Mouse (Mus musculus) embryonic facial prominence, embryonic 13.5 days (tissue): ENCODE results near the gene Pyroxd1. TPM values are rescaled to one million over a fixed set of nuclear protein-coding genes. Genes with fewer than 3 reads are reported as not detected.
"Not testable (repeated sequence)": the region's sequence is repeated elsewhere in the genome, so short reads cannot be mapped to it uniquely, and the experiment has no call there.

Experiments
- ATAC-seq: fragments of 200-750 bp; cut with Nextera tagmentation; 2 replicates; pipeline ENCODE4 v1.8.0; 2017; ENCODE audit warnings: low read depth; ENCODE audit not compliant: insufficient number of reproducible peaks, insufficient read depth, low FRiP score, low TSS enrichment
- H3K27ac ChIP-seq: fragments of 300-500 bp; sonication (generic); 2 replicates; pipeline ENCODE4 v1.5.1; 2015; ENCODE audit warnings: moderate library complexity, mild to moderate bottlenecking, inconsistent platforms
- H3K27me3 ChIP-seq: fragments of 300-500 bp; sonication (generic); 2 replicates; pipeline ENCODE4 v1.6.1; 2015; ENCODE audit warnings: mild to moderate bottlenecking, inconsistent platforms
- H3K36me3 ChIP-seq: fragments of 300-500 bp; sonication (generic); 2 replicates; pipeline ENCODE4 v1.6.1; 2015; ENCODE audit warnings: mild to moderate bottlenecking, inconsistent platforms
- H3K4me1 ChIP-seq: fragments of 300-500 bp; sonication (generic); 2 replicates; pipeline ENCODE4 v1.6.1; 2015; ENCODE audit warnings: inconsistent platforms
- H3K4me2 ChIP-seq: fragments of 300-500 bp; sonication (generic); 2 replicates; pipeline ENCODE4 v1.6.1; 2015; ENCODE audit warnings: moderate library complexity, mild to moderate bottlenecking, inconsistent platforms
- H3K4me3 ChIP-seq: fragments of 300-500 bp; sonication (generic); 2 replicates; pipeline ENCODE4 v1.5.1; 2015; ENCODE audit warnings: mild to moderate bottlenecking, inconsistent platforms
- H3K9ac ChIP-seq: fragments of 300-500 bp; sonication (generic); 2 replicates; pipeline ENCODE4 v1.6.1; 2015; ENCODE audit warnings: mild to moderate bottlenecking, inconsistent platforms
- H3K9me3 ChIP-seq: fragments of 300-500 bp; sonication (generic); 2 replicates; pipeline ENCODE4 v1.6.1; 2016; ENCODE audit warnings: inconsistent platforms
- WGBS: fragments of 180-500 bp; shearing (Covaris S2); methylation state at CpG from one replicate; pipeline ENCODE4 v1.1.7; 2015; ENCODE audit warnings: mixed read lengths; 5-methylcytosine and 5-hydroxymethylcytosine counted together
- polyA plus RNA-seq: library from polyadenylated mRNA; unstranded; fragments of >200 nt; fragmentation: Nextera tagmentation; extraction: Ambion mirVana; gene quantifications from 2 replicates; pipeline ENCODE4 v1.2.1, GENCODE M21; 2015

The Pyroxd1 gene
- polyA plus RNA-seq, 1 experiment from 2014 or later, result 21.4 TPM

GRCm38 (mm10) chr6:142346181-142347110 is 992 bp downstream of the Pyroxd1 start:
- Histone ChIP-seq H3K9me3 (no peaks in the 10 kb centered on the region), H3K4me2 (peak overlapping the region; percentile 62), H3K27ac (peak overlapping the region; percentile 78; the same call in 1 of the 2 replicates), H3K4me3 (peak overlapping the region; percentile 75), H3K4me1 (peaks cover 11% of the 10 kb centered on the region), H3K27me3 (no peaks in the 10 kb centered on the region), H3K9ac (peak overlapping the region; percentile 74), H3K36me3 (peaks cover 17% of the 10 kb centered on the region)
- ATAC-seq, result no peak
- WGBS, result 45% methylated on average over 12 of the region's 12 CpGs

GRCm38 (mm10) chr6:142347431-142348385 is 2.3 kb downstream of the Pyroxd1 start:
- H3K9me3 ChIP-seq, result no peaks in the 10 kb centered on the region
- H3K27ac ChIP-seq, result no peak overlapping the region
- H3K4me2 ChIP-seq, result no peak overlapping the region
- peaks cover 11% of the 10 kb centered on the region for H3K4me1 ChIP-seq
- WGBS, result 80% methylated on average over 11 of the region's 11 CpGs
- peaks cover 30% of the 10 kb centered on the region for H3K36me3 ChIP-seq
- H3K9ac ChIP-seq, result peak overlapping the region; percentile 6; the same call in 1 of the 2 replicates
- ATAC-seq, result no peak
- no peaks in the 10 kb centered on the region for H3K27me3 ChIP-seq
- no peak overlapping the region for H3K4me3 ChIP-seq

GRCm38 (mm10) chr6:142352099-142352498 is 6.6 kb downstream of the Pyroxd1 start:
- not testable (repeated sequence) for H3K9me3 ChIP-seq, H3K27ac ChIP-seq, H3K4me2 ChIP-seq, ATAC-seq, H3K27me3 ChIP-seq, H3K4me3 ChIP-seq, H3K4me1 ChIP-seq, H3K9ac ChIP-seq
- WGBS, result 90% methylated on average over 3 of the region's 3 CpGs
- H3K36me3 ChIP-seq, result peaks cover 54% of the 10 kb centered on the region

GRCm38 (mm10) chr6:142357106-142357505 is 11.7 kb downstream of the Pyroxd1 start:
- Histone ChIP-seq H3K4me1 (no peaks in the 10 kb centered on the region), H3K9me3 (no peaks in the 10 kb centered on the region), H3K27ac (no peak overlapping the region), H3K9ac (no peak overlapping the region), H3K27me3 (no peaks in the 10 kb centered on the region), H3K4me3 (no peak overlapping the region), H3K36me3 (peaks cover 76% of the 10 kb centered on the region), H3K4me2 (no peak overlapping the region)
- 64% methylated on average over 7 of the region's 7 CpGs for WGBS
- ATAC-seq, result no peak

GRCm38 (mm10) chr6:142362036-142362435 is 16.6 kb downstream of the Pyroxd1 start:
- no peak for ATAC-seq
- H3K4me2 ChIP-seq, result no peak overlapping the region
- H3K36me3 ChIP-seq, result peaks cover 82% of the 10 kb centered on the region
- no peaks in the 10 kb centered on the region for H3K9me3 ChIP-seq
- H3K27ac ChIP-seq, result no peak overlapping the region
- no peak overlapping the region for H3K9ac ChIP-seq
- 92% methylated on average over 6 of the region's 6 CpGs for whole genome bisulfite sequencing
- H3K27me3 ChIP-seq, result no peaks in the 10 kb centered on the region
- H3K4me1 ChIP-seq, result no peaks in the 10 kb centered on the region
- no peak overlapping the region for H3K4me3 ChIP-seq

GRCm38 (mm10) chr6:142363019-142363576 is 17.6 kb downstream of the Pyroxd1 start:
- Histone ChIP-seq H3K9ac (no peak overlapping the region), H3K4me1 (no peaks in the 10 kb centered on the region), H3K27ac (no peak overlapping the region), H3K4me2 (no peak overlapping the region), H3K36me3 (peaks cover 83% of the 10 kb centered on the region), H3K9me3 (no peaks in the 10 kb centered on the region), H3K27me3 (no peaks in the 10 kb centered on the region), H3K4me3 (no peak overlapping the region)
- WGBS, result 59% methylated on average over 9 of the region's 9 CpGs
- ATAC-seq, result no peak

- no peak for ATAC-seq
- 79% methylated on average over 8 of the region's 8 CpGs for WGBS
- no peak overlapping the region for H3K4me3 ChIP-seq
Measured at GRCm38 (mm10) chr6:142365742-142366472, 20.5 kb downstream of the Pyroxd1 start.

GRCm38 (mm10) chr6:142366473-142367018 is 21.1 kb downstream of the Pyroxd1 start:
- H3K4me2 ChIP-seq, result no peak overlapping the region
- H3K4me3 ChIP-seq, result no peak overlapping the region
- H3K9ac ChIP-seq, result no peak overlapping the region
- no peaks in the 10 kb centered on the region for H3K4me1 ChIP-seq
- no peaks in the 10 kb centered on the region for H3K9me3 ChIP-seq
- no peak overlapping the region for H3K27ac ChIP-seq
- H3K27me3 ChIP-seq, result no peaks in the 10 kb centered on the region
- no peak for ATAC-seq
- WGBS, result 89% methylated on average over 10 of the region's 10 CpGs
- H3K36me3 ChIP-seq, result peaks cover 69% of the 10 kb centered on the region

More at GRCm38 (mm10) chr6:142365742-142366472, 20.5 kb downstream of the Pyroxd1 start:
- no peaks in the 10 kb centered on the region for H3K27me3 ChIP-seq
- no peak overlapping the region for H3K27ac ChIP-seq
- H3K4me2 ChIP-seq, result no peak overlapping the region
- H3K9ac ChIP-seq, result no peak overlapping the region
- peaks cover 72% of the 10 kb centered on the region for H3K36me3 ChIP-seq
- H3K4me1 ChIP-seq, result no peaks in the 10 kb centered on the region
- H3K9me3 ChIP-seq, result no peaks in the 10 kb centered on the region

- Histone ChIP-seq H3K9ac (no peak overlapping the region), H3K36me3 (peaks cover 72% of the 10 kb centered on the region), H3K27ac (no peak overlapping the region), H3K4me1 (no peaks in the 10 kb centered on the region), H3K9me3 (no peaks in the 10 kb centered on the region), H3K27me3 (no peaks in the 10 kb centered on the region), H3K4me2 (no peak overlapping the region), H3K4me3 (no peak overlapping the region)
- 92% methylated on average over 3 of the region's 3 CpGs for WGBS
- no peak for ATAC-seq
Measured at GRCm38 (mm10) chr6:142367565-142367964, 22.1 kb downstream of the Pyroxd1 start.

- peaks cover 70% of the 10 kb centered on the region for H3K36me3 ChIP-seq
- H3K27ac ChIP-seq, result no peak overlapping the region
- H3K4me3 ChIP-seq, result no peak overlapping the region
- H3K4me1 ChIP-seq, result no peaks in the 10 kb centered on the region
- H3K9me3 ChIP-seq, result no peaks in the 10 kb centered on the region
- H3K9ac ChIP-seq, result no peak overlapping the region
- ATAC-seq, result no peak
- H3K27me3 ChIP-seq, result no peaks in the 10 kb centered on the region
- no peak overlapping the region for H3K4me2 ChIP-seq
- WGBS, result 85% methylated on average over 3 of the region's 3 CpGs
Measured at GRCm38 (mm10) chr6:142369568-142369967, 24.1 kb downstream of the Pyroxd1 start.
